Mouse (Mus musculus): ENCODE data around the gene Folr1.

- no peak for TF ChIP-seq HCFC1 (IDR thresholded peaks at IDR 0.05; ENCODE audit: borderline replicate concordance, insufficient read depth, low read length)
- no peak for TF ChIP-seq ZC3H11A (IDR thresholded peaks at IDR 0.05; ENCODE audit: borderline replicate concordance, low read depth, low read length)
- no peak for TF ChIP-seq CHD2 (IDR thresholded peaks at IDR 0.05; ENCODE audit: low read depth, low read length)
- no peak for TF ChIP-seq MAFK (IDR thresholded peaks at IDR 0.05; ENCODE audit: insufficient read depth, low read depth, low read length)
- no peak for TF ChIP-seq ZNF384 (IDR thresholded peaks at IDR 0.05; ENCODE audit: low read depth, low read length)
These were observed 15.7 kb upstream of the Folr1 start for GRCm38 (mm10) chr7:101886274-101886673.
